Mouse (Mus musculus): Measurements from ENCODE around the gene Usp36. TPM values are rescaled to one million over a fixed set of nuclear protein-coding genes. Genes with fewer than 3 reads are reported as not detected.

Usp36 gene
- polyA plus RNA-seq, 1 experiment from 2014 or later = 17.9 TPM

GRCm38 (mm10) chr11:118248150-118249011 is 41.7 kb downstream of the Usp36 start, which contains the start of gene Cyth1:
Cyth1 (minus strand) TSS chr11:118248592.
- no peaks in the 10 kb centered on the region for H3K36me3 ChIP-seq (ENCODE audit: control insufficient read depth, insufficient read depth, low read length)
- H3K9me3 ChIP-seq (ENCODE audit: control insufficient read depth, low read length) = no peaks in the 10 kb centered on the region
- peak within 1 kb of the TSS; percentile 81 for H3K4me2 ChIP-seq (ENCODE audit: low read depth, low read length)
- H3K4me1 ChIP-seq (replicated peaks; ENCODE audit: control insufficient read depth, insufficient read depth, low read length) = peaks cover 21% of the 10 kb centered on the region
- under 1% methylated on average over 86 of the region's 86 CpGs for WGBS
- H3K27me3 ChIP-seq (ENCODE audit: control insufficient read depth, insufficient read depth, low read depth, low read length) = no peaks in the 10 kb centered on the region
- H3K27ac ChIP-seq (ENCODE audit: low read length) = peak within 1 kb of the TSS; percentile 89
- peak; percentile 97 for ATAC-seq (ENCODE audit: low read depth)
- peak within 1 kb of the TSS; percentile 92 for H3K9ac ChIP-seq (ENCODE audit: low read length)
- peak within 1 kb of the TSS; percentile 85 for H3K4me3 ChIP-seq (ENCODE audit: low read length)

DNA sequence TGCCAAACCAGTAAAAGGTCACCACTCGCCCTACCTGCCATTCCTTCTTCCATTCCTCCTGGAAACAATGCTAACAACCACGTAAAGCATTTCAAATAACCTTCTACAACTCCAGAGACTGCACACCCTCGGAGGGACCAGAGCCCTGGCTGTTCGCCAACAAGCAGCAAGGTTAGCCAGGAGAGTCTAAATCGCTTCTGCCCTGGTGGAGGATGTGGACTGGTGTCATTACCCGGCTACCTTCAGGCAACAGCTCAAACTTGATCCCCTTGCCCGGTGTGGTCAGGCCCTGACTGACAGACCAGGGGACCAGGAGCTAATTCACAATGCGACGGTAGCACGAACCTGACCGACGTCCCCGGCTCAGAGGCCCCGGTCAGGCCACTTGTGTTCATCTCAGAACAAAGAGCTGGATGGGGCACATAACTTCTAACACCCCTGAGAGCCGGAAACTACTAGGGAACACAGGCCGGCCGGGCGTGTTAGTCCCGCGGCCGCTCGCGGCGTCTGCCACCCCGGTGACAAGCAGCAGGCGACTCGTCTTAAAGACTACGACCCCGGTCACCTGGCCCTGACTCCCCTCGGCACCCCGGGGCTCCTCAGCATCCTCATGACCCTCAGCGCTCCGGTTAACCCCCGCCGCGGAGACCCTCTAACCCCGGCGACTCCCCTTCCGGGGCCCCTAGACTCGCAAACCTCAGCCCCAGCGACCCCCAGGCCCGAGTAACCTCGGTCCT is 42.5 kb downstream of the Usp36 start:
- H3K36me3 ChIP-seq (ENCODE audit: control insufficient read depth, insufficient read depth, low read length) = no peaks in the 10 kb centered on the region
- H3K9me3 ChIP-seq (ENCODE audit: control insufficient read depth, low read length) = no peaks in the 10 kb centered on the region
- peaks cover 21% of the 10 kb centered on the region for H3K4me1 ChIP-seq (replicated peaks; ENCODE audit: control insufficient read depth, insufficient read depth, low read length)
- ATAC-seq (ENCODE audit: low read depth) = peak; percentile 43
- WGBS = under 1% methylated on average over 43 of the region's 43 CpGs
- H3K4me2 ChIP-seq (ENCODE audit: low read depth, low read length) = peak overlapping the region; percentile 81
- H3K4me3 ChIP-seq (ENCODE audit: low read length) = peak overlapping the region; percentile 85
- H3K27me3 ChIP-seq (ENCODE audit: control insufficient read depth, insufficient read depth, low read depth, low read length) = no peaks in the 10 kb centered on the region
- peak overlapping the region; percentile 86 for H3K27ac ChIP-seq (ENCODE audit: low read length)
- peak overlapping the region; percentile 92 for H3K9ac ChIP-seq (ENCODE audit: low read length)

DNA sequence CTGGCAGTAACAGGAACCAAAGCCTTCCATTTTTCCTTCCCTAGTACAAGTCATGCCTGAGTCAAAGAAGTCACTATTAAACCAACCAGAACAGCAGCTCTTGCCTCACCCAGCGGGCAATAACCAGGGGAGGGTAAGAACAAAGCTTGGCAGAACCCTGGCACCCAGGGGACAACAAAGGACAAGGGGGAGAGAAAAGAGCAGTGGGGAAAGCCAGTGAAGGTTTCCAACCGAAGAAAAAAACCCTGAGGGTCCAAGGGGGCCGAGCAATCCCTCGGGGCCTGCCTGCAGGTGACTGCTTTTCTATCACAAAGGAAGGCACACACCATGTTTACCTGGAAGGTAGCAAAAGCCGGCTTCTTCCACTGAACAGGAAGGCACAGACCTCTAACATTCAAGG is 43.3 kb downstream of the Usp36 start:
- 51% methylated on average over 5 of the region's 5 CpGs for WGBS
- no peak for ATAC-seq (ENCODE audit: low read depth)
- H3K4me2 ChIP-seq (ENCODE audit: low read depth, low read length) = peak overlapping the region; percentile 81
- H3K4me3 ChIP-seq (ENCODE audit: low read length) = peak overlapping the region; percentile 85
- H3K9me3 ChIP-seq (ENCODE audit: control insufficient read depth, low read length) = no peaks in the 10 kb centered on the region
- H3K27me3 ChIP-seq (ENCODE audit: control insufficient read depth, insufficient read depth, low read depth, low read length) = no peaks in the 10 kb centered on the region
- H3K4me1 ChIP-seq (replicated peaks; ENCODE audit: control insufficient read depth, insufficient read depth, low read length) = peaks cover 22% of the 10 kb centered on the region
- peak overlapping the region; percentile 92 for H3K9ac ChIP-seq (ENCODE audit: low read length)
- H3K27ac ChIP-seq (ENCODE audit: low read length) = peak overlapping the region; percentile 86
- H3K36me3 ChIP-seq (ENCODE audit: control insufficient read depth, insufficient read depth, low read length) = no peaks in the 10 kb centered on the region

DNA sequence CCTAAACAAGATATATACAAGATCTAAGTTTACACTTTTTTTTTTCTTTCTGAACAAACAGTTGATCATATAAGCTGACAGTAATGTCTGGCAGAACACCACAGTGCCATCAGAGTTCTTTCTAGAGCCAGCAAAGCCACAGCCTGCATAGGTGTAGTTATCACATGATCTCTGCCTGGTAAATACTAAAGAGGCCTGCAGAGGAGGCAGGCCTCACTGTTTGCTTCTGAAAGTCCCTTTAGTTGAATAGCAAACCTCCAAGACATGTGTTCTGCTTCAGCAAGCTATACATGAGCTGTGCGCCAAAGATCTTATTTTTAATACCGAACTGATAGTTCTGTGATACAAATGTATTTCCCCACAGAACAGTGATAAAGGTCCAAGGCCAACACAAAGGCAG is 44.9 kb downstream of the Usp36 start:
- no peak overlapping the region for H3K9ac ChIP-seq (ENCODE audit: low read length)
- no peak overlapping the region for H3K4me2 ChIP-seq (ENCODE audit: low read depth, low read length)
- H3K4me1 ChIP-seq (replicated peaks; ENCODE audit: control insufficient read depth, insufficient read depth, low read length) = peaks cover 29% of the 10 kb centered on the region
- no peaks in the 10 kb centered on the region for H3K27me3 ChIP-seq (ENCODE audit: control insufficient read depth, insufficient read depth, low read depth, low read length)
- H3K9me3 ChIP-seq (ENCODE audit: control insufficient read depth, low read length) = no peaks in the 10 kb centered on the region
- ATAC-seq (ENCODE audit: low read depth) = no peak
- no peaks in the 10 kb centered on the region for H3K36me3 ChIP-seq (ENCODE audit: control insufficient read depth, insufficient read depth, low read length)
- H3K27ac ChIP-seq (ENCODE audit: low read length) = no peak overlapping the region
- WGBS = 94% methylated on average over 2 of the region's 2 CpGs
- no peak overlapping the region for H3K4me3 ChIP-seq (ENCODE audit: low read length)

DNA sequence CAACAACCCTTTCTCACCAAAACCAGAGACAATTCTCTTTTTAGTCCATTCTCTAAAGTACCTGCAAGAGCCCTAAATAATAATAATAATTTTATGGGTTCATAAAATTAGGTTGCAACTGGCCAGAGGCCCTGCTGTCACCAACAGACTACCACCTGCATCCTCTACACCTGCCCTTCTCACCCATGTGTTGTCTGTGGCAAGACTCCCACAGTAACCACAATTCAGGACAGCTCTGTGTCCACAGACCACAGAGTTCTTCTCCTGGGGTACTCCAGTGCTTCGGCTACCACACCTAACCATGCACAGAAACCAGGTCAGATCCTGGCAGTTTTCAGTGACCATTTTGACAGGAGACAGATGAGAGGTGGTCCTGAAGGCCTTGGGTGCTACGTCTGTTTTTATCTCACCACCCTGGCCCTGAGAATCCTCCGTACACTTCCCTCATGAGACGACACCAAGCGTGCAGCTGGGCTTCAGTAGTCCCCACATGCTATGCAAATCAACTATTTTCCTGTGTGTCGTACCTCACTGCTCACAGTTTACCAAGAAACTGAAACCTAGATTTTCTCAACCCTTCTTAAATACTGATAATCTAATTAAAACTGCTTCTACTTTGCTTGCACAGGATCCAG is 46.3 kb downstream of the Usp36 start:
- ATAC-seq (ENCODE audit: low read depth) = no peak
- H3K9me3 ChIP-seq (ENCODE audit: control insufficient read depth, low read length) = no peaks in the 10 kb centered on the region
- WGBS = 87% methylated on average over 6 of the region's 6 CpGs
- no peaks in the 10 kb centered on the region for H3K27me3 ChIP-seq (ENCODE audit: control insufficient read depth, insufficient read depth, low read depth, low read length)
- no peak overlapping the region for H3K9ac ChIP-seq (ENCODE audit: low read length)
- no peak overlapping the region for H3K27ac ChIP-seq (ENCODE audit: low read length)
- no peak overlapping the region for H3K4me3 ChIP-seq (ENCODE audit: low read length)
- H3K36me3 ChIP-seq (ENCODE audit: control insufficient read depth, insufficient read depth, low read length) = no peaks in the 10 kb centered on the region
- H3K4me1 ChIP-seq (replicated peaks; ENCODE audit: control insufficient read depth, insufficient read depth, low read length) = peaks cover 33% of the 10 kb centered on the region
- no peak overlapping the region for H3K4me2 ChIP-seq (ENCODE audit: low read depth, low read length)

- Histone ChIP-seq H3K4me2 (ENCODE audit: low read depth, low read length) (no peak overlapping the region), H3K27ac (ENCODE audit: low read length) (no peak overlapping the region), H3K9me3 (ENCODE audit: control insufficient read depth, low read length) (no peaks in the 10 kb centered on the region), H3K9ac (ENCODE audit: low read length) (no peak overlapping the region), H3K4me1 (replicated peaks; ENCODE audit: control insufficient read depth, insufficient read depth, low read length) (peaks cover 35% of the 10 kb centered on the region), H3K27me3 (ENCODE audit: control insufficient read depth, insufficient read depth, low read depth, low read length) (no peaks in the 10 kb centered on the region), H3K4me3 (ENCODE audit: low read length) (no peak overlapping the region), H3K36me3 (ENCODE audit: control insufficient read depth, insufficient read depth, low read length) (no peaks in the 10 kb centered on the region)
- no peak for ATAC-seq (ENCODE audit: low read depth)
- 61% methylated on average over 4 of the region's 4 CpGs for WGBS
Observed at GRCm38 (mm10) chr11:118242506-118242905, 47.5 kb downstream of the Usp36 start.

GRCm38 (mm10) chr11:118240388-118240787 is 49.7 kb downstream of the Usp36 start:
- H3K27ac ChIP-seq (ENCODE audit: low read length) = no peak overlapping the region
- H3K9ac ChIP-seq (ENCODE audit: low read length) = no peak overlapping the region
- H3K9me3 ChIP-seq (ENCODE audit: control insufficient read depth, low read length) = no peaks in the 10 kb centered on the region
- H3K4me3 ChIP-seq (ENCODE audit: low read length) = no peak overlapping the region
- no peaks in the 10 kb centered on the region for H3K36me3 ChIP-seq (ENCODE audit: control insufficient read depth, insufficient read depth, low read length)
- no peak overlapping the region for H3K4me2 ChIP-seq (ENCODE audit: low read depth, low read length)
- 57% methylated on average over 4 of the region's 4 CpGs for WGBS
- ATAC-seq (ENCODE audit: low read depth) = no peak
- H3K4me1 ChIP-seq (replicated peaks; ENCODE audit: control insufficient read depth, insufficient read depth, low read length) = peaks cover 31% of the 10 kb centered on the region
- H3K27me3 ChIP-seq (ENCODE audit: control insufficient read depth, insufficient read depth, low read depth, low read length) = no peaks in the 10 kb centered on the region

DNA sequence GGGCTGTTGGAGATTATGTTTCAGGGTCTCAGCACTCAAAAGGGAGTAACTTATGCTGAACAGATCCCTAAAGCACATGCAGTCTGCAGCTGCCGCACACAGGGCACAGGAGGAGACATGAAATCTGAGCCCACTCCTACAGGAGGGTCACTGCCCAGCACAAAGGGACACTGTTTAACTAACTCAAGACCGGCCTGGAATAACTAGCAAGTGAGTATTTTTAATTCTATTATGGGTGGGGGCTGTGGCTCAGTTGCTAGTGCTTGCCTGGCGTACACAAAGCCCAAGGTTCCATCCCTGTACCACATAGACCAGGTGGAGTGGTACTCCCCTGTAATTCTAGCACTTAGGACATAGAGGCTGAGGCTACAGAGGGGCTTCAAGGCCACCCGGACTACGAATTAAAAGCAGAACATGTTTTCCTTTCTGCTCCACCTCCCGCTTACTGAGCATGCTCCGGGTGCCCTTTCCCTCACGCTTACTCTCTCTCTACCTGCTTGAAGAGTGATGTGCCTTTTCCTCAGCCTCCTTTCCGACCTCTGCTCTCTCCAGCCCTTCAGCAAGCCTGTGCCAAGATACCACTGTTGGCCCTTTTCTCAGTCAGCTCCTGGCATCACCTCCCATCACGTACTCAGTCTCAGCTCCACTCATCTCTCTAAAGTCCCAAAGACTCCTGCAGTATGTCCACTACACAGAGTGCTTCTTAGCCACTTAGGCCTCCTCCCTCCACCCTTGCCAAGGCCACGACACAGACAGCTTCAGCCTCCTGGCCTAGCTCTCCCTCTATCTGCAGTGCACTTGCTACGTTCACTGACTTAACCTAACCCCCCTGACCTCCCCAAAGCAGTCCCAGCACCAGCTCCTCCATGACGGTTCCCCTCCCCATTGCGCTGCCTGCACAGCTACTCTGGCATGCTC is 50.5 kb downstream of the Usp36 start:
- H3K36me3 ChIP-seq (ENCODE audit: control insufficient read depth, insufficient read depth, low read length) = no peaks in the 10 kb centered on the region
- H3K27ac ChIP-seq (ENCODE audit: low read length) = peak overlapping the region; percentile 32
- peaks cover 31% of the 10 kb centered on the region for H3K4me1 ChIP-seq (replicated peaks; ENCODE audit: control insufficient read depth, insufficient read depth, low read length)
- H3K4me3 ChIP-seq (ENCODE audit: low read length) = no peak overlapping the region
- peak overlapping the region; percentile 19; the same call in 1 of the 2 replicates for H3K9ac ChIP-seq (ENCODE audit: low read length)
- H3K27me3 ChIP-seq (ENCODE audit: control insufficient read depth, insufficient read depth, low read depth, low read length) = no peaks in the 10 kb centered on the region
- 44% methylated on average over 14 of the region's 14 CpGs for WGBS
- no peaks in the 10 kb centered on the region for H3K9me3 ChIP-seq (ENCODE audit: control insufficient read depth, low read length)
- ATAC-seq (ENCODE audit: low read depth) = peak; percentile 34; the same call in 1 of the 2 replicates
- H3K4me2 ChIP-seq (ENCODE audit: low read depth, low read length) = no peak overlapping the region
